Mouse (Mus musculus) ES-Bruce4 (cell line): ENCODE results near the gene Pyy. TPM values are rescaled to one million over a fixed set of nuclear protein-coding genes. Genes with fewer than 3 reads are reported as not detected.
A peak's percentile ranks its signal among the peaks of the same experiment; 100 is the strongest.

Experiments used
- H3K27ac ChIP-seq: 2 replicates; pipeline ENCODE4 v1.5.1; 2012; ENCODE audit warnings: low read length, inconsistent platforms; ENCODE audit not compliant: insufficient read depth
- H3K27me3 ChIP-seq: 2 replicates; pipeline ENCODE4 v1.6.1; 2012; ENCODE audit warnings: mild to moderate bottlenecking, low read length, inconsistent platforms; ENCODE audit not compliant: control insufficient read depth, poor library complexity, insufficient read depth, severe bottlenecking
- H3K36me3 ChIP-seq: 2 replicates; pipeline ENCODE4 v1.6.1; 2012; ENCODE audit warnings: inconsistent platforms, mild to moderate bottlenecking, low read length, moderate library complexity; ENCODE audit not compliant: control insufficient read depth, poor library complexity, insufficient read depth, severe bottlenecking
- H3K4me1 ChIP-seq: one replicate; pipeline ENCODE4 v1.8.1; 2011; ENCODE audit warnings: low read length; ENCODE audit not compliant: control insufficient read depth, insufficient read depth
- H3K4me3 ChIP-seq: 2 replicates; pipeline ENCODE4 v1.5.1; 2011; ENCODE audit warnings: low read depth, mild to moderate bottlenecking, low read length
- H3K9ac ChIP-seq: 2 replicates; pipeline ENCODE4 v1.6.1; 2012; ENCODE audit warnings: low read depth, mild to moderate bottlenecking, inconsistent platforms; ENCODE audit not compliant: poor library complexity, severe bottlenecking
- H3K9me3 ChIP-seq: replicated peaks from 2 replicates; pipeline ENCODE4 v1.6.1; 2012; ENCODE audit warnings: mild to moderate bottlenecking, low read length, inconsistent platforms; ENCODE audit not compliant: control insufficient read depth, poor library complexity, insufficient read depth, severe bottlenecking
- CTCF ChIP-seq: IDR thresholded peaks from one replicate; pipeline ENCODE4 v1.8.1; 2011; ENCODE audit warnings: low read depth, low read length
- EP300 ChIP-seq: IDR thresholded peaks from 2 replicates; pipeline ENCODE4 v1.6.1; 2011; ENCODE audit warnings: low read depth, low read length; ENCODE audit not compliant: insufficient read depth
- POLR2A ChIP-seq: IDR thresholded peaks from one replicate; pipeline ENCODE4 v1.8.1; 2011; ENCODE audit warnings: low read length; ENCODE audit not compliant: insufficient read depth
- polyA plus RNA-seq: library from polyadenylated mRNA; stranded (reverse); fragments of >200 nt; gene quantifications from 2 replicates; pipeline ENCODE4 v1.2.4, GENCODE M21; 2011; ENCODE audit warnings: low read depth; ENCODE audit not compliant: missing spikeins, insufficient read depth, insufficient read length

The Pyy gene
- not detected in 2 replicates for polyA plus RNA-seq

DNA sequence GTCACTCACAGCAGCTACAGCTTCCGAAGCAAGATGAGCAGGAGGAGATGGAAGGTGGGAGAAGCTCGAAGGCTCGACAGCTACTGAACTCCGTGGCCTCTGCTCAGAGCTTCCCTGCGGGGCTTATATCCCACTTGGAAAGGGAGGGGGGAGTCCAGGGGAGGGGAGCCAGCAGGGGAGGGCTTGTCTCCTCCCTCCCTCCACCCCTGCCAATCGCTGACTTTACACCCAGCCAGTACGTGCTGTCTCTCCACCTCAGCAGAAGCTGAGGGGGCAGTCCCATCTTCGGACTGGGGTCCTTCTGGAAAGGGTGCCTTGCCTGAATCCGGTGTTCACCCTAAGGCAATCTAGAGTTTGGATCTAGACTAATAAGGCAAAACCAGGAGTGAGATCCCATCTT lies at the start of gene Pyy:
Pyy (minus strand) TSS at position 101 of the 400 bp plus-strand sequence.
- no peak for TF ChIP-seq CTCF
- 0 out of 2 replicates have a peak within 1 kb of the TSS, but pooled peaks have one; percentile 15 for H3K9ac ChIP-seq
- no peaks in the 10 kb centered on the region for H3K9me3 ChIP-seq
- peak within 1 kb of the TSS; percentile 37 for H3K4me3 ChIP-seq
- no peaks in the 10 kb centered on the region for H3K36me3 ChIP-seq
- H3K4me1 ChIP-seq, result no peaks in the 10 kb centered on the region
- H3K27me3 ChIP-seq, result no peaks in the 10 kb centered on the region
- no peak within 1 kb of the TSS for H3K27ac ChIP-seq

DNA sequence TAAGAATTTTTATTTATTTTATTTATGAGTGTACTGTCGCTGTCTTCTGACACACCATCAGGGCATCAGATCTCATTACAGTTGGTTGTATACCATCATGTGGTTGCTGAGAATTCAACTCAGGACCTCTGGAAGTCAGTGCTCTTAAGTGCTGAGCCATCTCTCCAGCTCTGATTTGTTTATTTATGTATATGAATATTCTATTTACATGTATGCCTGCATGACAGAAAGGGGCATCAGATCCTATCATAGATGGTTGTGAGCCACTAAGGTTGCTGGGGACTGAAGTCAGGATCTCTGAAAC lies 49.1 kb upstream of the Pyy start:
- H3K27me3 ChIP-seq, result no peaks in the 10 kb centered on the region
- no peak for TF ChIP-seq CTCF
- no peak for TF ChIP-seq POLR2A
- TF ChIP-seq EP300, result no peak
- no peaks in the 10 kb centered on the region for H3K4me1 ChIP-seq
- H3K9me3 ChIP-seq, result no peaks in the 10 kb centered on the region
- no peak overlapping the region for H3K4me3 ChIP-seq
- peaks cover 2% of the 10 kb centered on the region; the same call in 1 of the 2 replicates for H3K36me3 ChIP-seq
- H3K9ac ChIP-seq, result peak overlapping the region; percentile 72; the same call in 1 of the 2 replicates
- no peak overlapping the region for H3K27ac ChIP-seq

DNA sequence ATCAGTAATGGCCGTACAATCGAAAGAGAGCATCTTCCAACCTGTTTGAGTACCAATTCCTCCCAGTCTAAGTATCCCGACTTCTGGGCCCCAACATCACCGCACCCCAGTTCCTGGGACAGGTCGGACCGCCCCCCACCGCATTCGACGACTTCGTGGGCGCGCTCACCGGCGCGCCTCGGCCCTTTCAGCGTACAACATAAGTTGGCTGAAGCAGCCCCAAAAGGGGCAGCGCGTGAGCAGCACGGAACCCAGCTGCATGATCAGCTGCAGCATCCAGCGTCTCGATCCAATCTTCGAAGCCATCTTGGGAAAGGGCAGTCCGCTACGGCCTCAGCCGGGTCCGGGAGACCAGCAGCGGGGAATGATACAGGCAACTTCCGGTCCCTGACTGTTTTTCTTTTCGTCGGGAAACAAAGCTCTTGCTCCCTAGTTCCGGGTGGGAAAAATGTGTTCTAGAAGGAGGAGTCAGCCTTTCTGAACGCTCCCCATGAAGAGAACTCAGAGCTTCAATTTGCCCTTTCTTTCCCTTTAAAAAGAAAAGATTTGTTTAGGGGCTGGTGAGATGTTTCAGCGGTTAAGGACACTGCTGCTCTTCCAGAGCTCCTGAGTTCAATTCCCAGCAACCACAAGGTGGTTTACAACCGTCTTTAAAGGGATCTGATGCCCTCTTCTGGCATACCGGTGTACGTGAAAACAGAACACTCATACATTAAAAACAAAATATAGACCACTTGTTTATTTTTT lies 48.6 kb upstream of the Pyy start, which contains the start of gene Tmem101:
Tmem101 (minus strand) TSS at position 366 of the 747 bp plus-strand sequence.
- H3K4me1 ChIP-seq, result no peaks in the 10 kb centered on the region
- H3K9me3 ChIP-seq, result no peaks in the 10 kb centered on the region
- H3K27me3 ChIP-seq, result no peaks in the 10 kb centered on the region
- H3K27ac ChIP-seq, result no peak within 1 kb of the TSS
- TF ChIP-seq POLR2A (peak; percentile 38), EP300 (0 out of 2 replicates have a peak, but pooled peaks have one; percentile 24), CTCF (no peak)
- peak within 1 kb of the TSS; percentile 72 for H3K9ac ChIP-seq
- peak within 1 kb of the TSS; percentile 84 for H3K4me3 ChIP-seq
- H3K36me3 ChIP-seq, result peaks cover 2% of the 10 kb centered on the region; the same call in 1 of the 2 replicates

DNA sequence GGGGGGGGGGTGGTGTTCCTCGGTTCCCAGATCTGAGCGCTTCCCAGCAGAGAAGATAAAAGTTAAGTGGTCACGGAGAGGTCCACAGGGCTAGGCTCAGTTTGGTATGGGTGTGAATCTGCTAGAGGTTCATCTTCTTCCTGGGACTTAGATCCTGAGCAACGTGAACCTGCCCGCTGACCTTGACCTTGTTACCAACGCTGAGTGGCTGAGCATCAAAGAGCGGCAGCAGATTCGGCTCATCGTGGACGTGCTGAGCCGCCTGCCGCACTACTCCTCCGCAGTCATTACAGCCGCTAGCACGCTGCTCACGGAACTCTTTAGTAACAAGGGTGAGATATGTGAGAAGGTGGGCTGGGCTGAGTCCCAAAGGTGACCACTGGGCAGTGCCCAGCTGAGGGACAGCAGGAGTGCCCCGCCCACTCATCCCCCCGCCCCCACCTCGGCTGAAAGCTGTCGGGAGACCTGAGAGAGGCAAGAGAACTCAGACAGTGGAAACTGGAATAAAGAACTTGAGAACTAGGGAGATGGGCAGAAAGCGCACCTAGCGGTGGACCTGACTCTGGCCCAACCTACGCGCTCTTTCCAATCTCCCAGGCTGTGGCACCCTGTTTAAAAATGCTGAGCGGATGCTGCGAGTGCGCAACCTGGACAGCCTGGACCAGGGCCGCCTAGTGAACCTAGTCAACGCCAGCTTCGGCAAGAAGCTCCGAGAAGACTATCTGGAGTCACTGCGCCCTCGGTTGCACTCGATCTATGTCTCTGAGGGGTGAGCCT lies 39.8 kb upstream of the Pyy start:
- no peaks in the 10 kb centered on the region for H3K27me3 ChIP-seq
- no peaks in the 10 kb centered on the region for H3K9me3 ChIP-seq
- H3K4me1 ChIP-seq, result no peaks in the 10 kb centered on the region
- H3K27ac ChIP-seq, result no peak overlapping the region
- H3K36me3 ChIP-seq, result no peaks in the 10 kb centered on the region
- H3K4me3 ChIP-seq, result peak overlapping the region; percentile 14
- TF ChIP-seq CTCF, result no peak
- TF ChIP-seq POLR2A, result no peak
- TF ChIP-seq EP300, result no peak
- H3K9ac ChIP-seq, result no peak overlapping the region

DNA sequence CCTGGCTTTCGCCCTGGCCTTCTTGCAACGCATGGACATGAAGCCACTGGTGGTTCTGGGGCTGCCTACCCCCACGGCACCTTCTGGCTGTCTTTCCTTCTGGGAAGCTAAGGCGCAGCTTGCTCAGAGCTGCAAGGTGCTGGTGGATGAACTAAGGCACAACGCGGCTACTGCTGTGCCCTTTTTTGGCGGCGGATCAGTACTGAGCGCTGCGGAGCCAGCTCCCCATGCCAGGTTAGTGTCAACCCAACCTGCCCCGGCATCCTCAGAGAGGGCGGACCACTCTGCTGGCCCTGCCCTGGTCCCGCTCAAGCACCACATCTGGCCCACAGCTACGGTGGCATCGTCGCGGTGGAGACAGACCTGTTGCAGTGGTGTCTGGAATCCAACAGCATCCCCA lies 38.9 kb upstream of the Pyy start:
- Histone ChIP-seq H3K4me3 (peak overlapping the region; percentile 52), H3K27me3 (no peaks in the 10 kb centered on the region), H3K4me1 (no peaks in the 10 kb centered on the region), H3K27ac (no peak overlapping the region), H3K36me3 (no peaks in the 10 kb centered on the region), H3K9me3 (no peaks in the 10 kb centered on the region), H3K9ac (no peak overlapping the region)
- TF ChIP-seq CTCF (no peak), POLR2A (no peak), EP300 (no peak)

DNA sequence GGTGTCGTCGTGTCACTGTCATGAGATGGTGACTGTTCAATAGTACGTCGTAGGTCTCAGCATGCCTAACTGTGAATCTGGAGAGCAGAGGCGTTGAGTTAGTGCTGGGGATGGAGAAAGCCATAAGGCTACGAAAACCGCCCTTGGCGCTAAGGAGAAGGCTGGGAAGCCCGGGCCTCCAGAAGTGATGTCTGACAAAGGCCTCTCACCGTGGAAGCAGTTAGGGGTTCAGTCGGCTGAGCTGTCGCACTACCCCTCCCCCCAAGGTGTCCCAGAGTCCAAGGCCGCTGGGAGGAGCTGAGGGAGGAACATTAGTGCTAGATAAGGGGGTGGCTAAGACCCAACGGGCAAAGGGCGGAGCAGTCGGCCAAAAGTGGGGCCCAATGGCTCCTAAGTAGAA lies 38.4 kb upstream of the Pyy start:
- H3K36me3 ChIP-seq, result no peaks in the 10 kb centered on the region
- no peaks in the 10 kb centered on the region for H3K9me3 ChIP-seq
- H3K9ac ChIP-seq, result no peak overlapping the region
- H3K4me3 ChIP-seq, result peak overlapping the region; percentile 52
- TF ChIP-seq CTCF (no peak), POLR2A (no peak), EP300 (no peak)
- no peaks in the 10 kb centered on the region for H3K4me1 ChIP-seq
- no peaks in the 10 kb centered on the region for H3K27me3 ChIP-seq
- H3K27ac ChIP-seq, result no peak overlapping the region
